Mouse (Mus musculus) forebrain, embryonic 12.5 days (tissue): ENCODE measurements around the gene Tigd2. TPM values are rescaled to one million over a fixed set of nuclear protein-coding genes. Genes with fewer than 3 reads are reported as not detected.
"Not testable (repeated sequence)": the region's sequence is repeated elsewhere in the genome, so short reads cannot be mapped to it uniquely, and the experiment has no call there.

Experiments
- ATAC-seq: fragments of 200-750 bp; cut with Nextera tagmentation; 2 replicates; pipeline ENCODE4 v1.8.0; 2017; ENCODE audit warnings: moderate TSS enrichment; ENCODE audit not compliant: low FRiP score
- H3K27ac ChIP-seq: fragments of 300-500 bp; sonication (generic); 2 replicates; pipeline ENCODE4 v1.5.1; 2016; ENCODE audit warnings: mild to moderate bottlenecking
- H3K27me3 ChIP-seq: fragments of 300-500 bp; sonication (generic); 2 replicates; pipeline ENCODE4 v1.6.1; 2016; ENCODE audit warnings: mild to moderate bottlenecking
- H3K36me3 ChIP-seq: fragments of 300-500 bp; sonication (generic); replicated peaks from 2 replicates; pipeline ENCODE4 v1.6.1; 2016; ENCODE audit warnings: mild to moderate bottlenecking
- H3K4me1 ChIP-seq: fragments of 300-500 bp; sonication (generic); 2 replicates; pipeline ENCODE4 v1.6.1; 2016
- H3K4me2 ChIP-seq: fragments of 300-500 bp; sonication (generic); 2 replicates; pipeline ENCODE4 v1.6.1; 2016; ENCODE audit warnings: mild to moderate bottlenecking, moderate library complexity
- H3K4me3 ChIP-seq: fragments of 300-500 bp; sonication (generic); replicated peaks from 2 replicates; pipeline ENCODE4 v1.5.1; 2016; ENCODE audit warnings: mild to moderate bottlenecking
- H3K9ac ChIP-seq: fragments of 300-500 bp; sonication (generic); 2 replicates; pipeline ENCODE4 v1.6.1; 2016; ENCODE audit warnings: mild to moderate bottlenecking
- H3K9me3 ChIP-seq: fragments of 300-500 bp; sonication (generic); 2 replicates; pipeline ENCODE4 v1.6.1; 2016
- WGBS: fragments of 180-500 bp; shearing (Covaris S2); methylation state at CpG from one replicate; pipeline ENCODE4 v1.1.7; 2016; 5-methylcytosine and 5-hydroxymethylcytosine counted together
- polyA plus RNA-seq: library from polyadenylated mRNA; unstranded; fragments of >200 nt; fragmentation: Nextera tagmentation; extraction: Ambion mirVana; gene quantifications from 2 replicates; pipeline ENCODE4 v1.2.1, GENCODE M21; 2016

The Tigd2 gene
- 9.1 and 9.7 TPM in 2 replicates for polyA plus RNA-seq

GRCm38 (mm10) chr6:59208685-59209298 lies at the start of gene Tigd2:
Gene Tigd2 (plus strand): TSS chr6:59208870.
- no peaks in the 10 kb centered on the region for H3K27me3 ChIP-seq
- H3K4me2 ChIP-seq = peak within 1 kb of the TSS; percentile 67
- no peaks in the 10 kb centered on the region for H3K36me3 ChIP-seq
- H3K9ac ChIP-seq = peak within 1 kb of the TSS; percentile 82
- peak within 1 kb of the TSS; percentile 75 for H3K4me3 ChIP-seq
- no peaks in the 10 kb centered on the region for H3K9me3 ChIP-seq
- H3K4me1 ChIP-seq = peaks cover 7% of the 10 kb centered on the region
- under 1% methylated on average over 61 of the region's 62 CpGs for WGBS
- peak; percentile 98 for ATAC-seq
- H3K27ac ChIP-seq = peak within 1 kb of the TSS; percentile 75

- ATAC-seq = no peak
- 96% methylated on average over 4 of the region's 4 CpGs for WGBS
- Histone ChIP-seq H3K27me3 (no peaks in the 10 kb centered on the region), H3K4me1 (no peaks in the 10 kb centered on the region), H3K4me3 (no peak overlapping the region), H3K36me3 (no peaks in the 10 kb centered on the region), H3K4me2 (no peak overlapping the region), H3K9ac (no peak overlapping the region), H3K27ac (no peak overlapping the region), H3K9me3 (no peaks in the 10 kb centered on the region)
Measured at GRCm38 (mm10) chr6:59161801-59162478, 46.7 kb upstream of the Tigd2 start.

GRCm38 (mm10) chr6:59162887-59163286 lies 45.8 kb upstream of the Tigd2 start:
- Histone ChIP-seq H3K9me3 (no peaks in the 10 kb centered on the region), H3K4me1 (no peaks in the 10 kb centered on the region), H3K4me3 (no peak overlapping the region), H3K4me2 (no peak overlapping the region), H3K27me3 (no peaks in the 10 kb centered on the region), H3K9ac (no peak overlapping the region), H3K27ac (no peak overlapping the region), H3K36me3 (no peaks in the 10 kb centered on the region)
- 85% methylated on average over 2 of the region's 2 CpGs for WGBS
- ATAC-seq = no peak

GRCm38 (mm10) chr6:59163407-59163806 lies 45.3 kb upstream of the Tigd2 start:
- Histone ChIP-seq H3K27me3 (no peaks in the 10 kb centered on the region), H3K27ac (no peak overlapping the region), H3K4me2 (no peak overlapping the region), H3K36me3 (no peaks in the 10 kb centered on the region), H3K9ac (no peak overlapping the region), H3K9me3 (no peaks in the 10 kb centered on the region), H3K4me3 (no peak overlapping the region), H3K4me1 (no peaks in the 10 kb centered on the region)
- WGBS = 87% methylated on average over 3 of the region's 3 CpGs
- ATAC-seq = no peak

- H3K9ac ChIP-seq = no peak overlapping the region
- no peak overlapping the region for H3K27ac ChIP-seq
- H3K36me3 ChIP-seq = no peaks in the 10 kb centered on the region
- no peaks in the 10 kb centered on the region for H3K9me3 ChIP-seq
- no peak overlapping the region for H3K4me2 ChIP-seq
- H3K4me3 ChIP-seq = no peak overlapping the region
- H3K4me1 ChIP-seq = no peaks in the 10 kb centered on the region
- 11% methylated on average over 2 of the region's 2 CpGs for WGBS
- no peaks in the 10 kb centered on the region for H3K27me3 ChIP-seq
- no peak for ATAC-seq
Measured at GRCm38 (mm10) chr6:59168939-59169338, 39.7 kb upstream of the Tigd2 start.

GRCm38 (mm10) chr6:59171230-59171629 lies 37.4 kb upstream of the Tigd2 start:
- no peak overlapping the region for H3K4me2 ChIP-seq
- no peaks in the 10 kb centered on the region for H3K36me3 ChIP-seq
- no peaks in the 10 kb centered on the region for H3K27me3 ChIP-seq
- no peak overlapping the region for H3K4me3 ChIP-seq
- ATAC-seq = no peak
- H3K9me3 ChIP-seq = no peaks in the 10 kb centered on the region
- H3K27ac ChIP-seq = no peak overlapping the region
- no peaks in the 10 kb centered on the region for H3K4me1 ChIP-seq
- WGBS = 96% methylated on average over 3 of the region's 3 CpGs
- no peak overlapping the region for H3K9ac ChIP-seq

- ATAC-seq = no peak
- H3K27ac ChIP-seq = no peak overlapping the region
- H3K36me3 ChIP-seq = no peaks in the 10 kb centered on the region
- no peaks in the 10 kb centered on the region for H3K27me3 ChIP-seq
- no peak overlapping the region for H3K4me3 ChIP-seq
- no peaks in the 10 kb centered on the region for H3K9me3 ChIP-seq
- H3K4me1 ChIP-seq = no peaks in the 10 kb centered on the region
- no peak overlapping the region for H3K4me2 ChIP-seq
- 77% methylated on average over 1 of the region's 1 CpGs for WGBS
- no peak overlapping the region for H3K9ac ChIP-seq
Measured at GRCm38 (mm10) chr6:59173940-59174339, 34.7 kb upstream of the Tigd2 start.

- Histone ChIP-seq H3K9me3 (no peaks in the 10 kb centered on the region), H3K4me2 (no peak overlapping the region), H3K9ac (no peak overlapping the region), H3K27ac (no peak overlapping the region), H3K4me3 (no peak overlapping the region), H3K27me3 (no peaks in the 10 kb centered on the region), H3K4me1 (no peaks in the 10 kb centered on the region), H3K36me3 (no peaks in the 10 kb centered on the region)
- no peak for ATAC-seq
- 95% methylated on average over 3 of the region's 3 CpGs for WGBS
Measured at GRCm38 (mm10) chr6:59178051-59178450, 30.6 kb upstream of the Tigd2 start.

- ATAC-seq = peak; percentile 88
- Histone ChIP-seq H3K9me3 (no peaks in the 10 kb centered on the region), H3K27me3 (no peaks in the 10 kb centered on the region), H3K36me3 (no peaks in the 10 kb centered on the region), H3K9ac (no peak overlapping the region), H3K27ac (no peak overlapping the region), H3K4me1 (no peaks in the 10 kb centered on the region), H3K4me2 (no peak overlapping the region), H3K4me3 (no peak overlapping the region)
- 51% methylated on average over 7 of the region's 7 CpGs for WGBS
Measured at GRCm38 (mm10) chr6:59180376-59180996, 28.2 kb upstream of the Tigd2 start.

- no peaks in the 10 kb centered on the region for H3K27me3 ChIP-seq
- no peak overlapping the region for H3K4me3 ChIP-seq
- no peaks in the 10 kb centered on the region for H3K36me3 ChIP-seq
- no peak for ATAC-seq
- no peak overlapping the region for H3K27ac ChIP-seq
- no peaks in the 10 kb centered on the region for H3K9me3 ChIP-seq
- H3K4me2 ChIP-seq = no peak overlapping the region
- 87% methylated on average over 13 of the region's 13 CpGs for WGBS
- no peaks in the 10 kb centered on the region for H3K4me1 ChIP-seq
- H3K9ac ChIP-seq = no peak overlapping the region
Measured at GRCm38 (mm10) chr6:59185010-59185699, 23.5 kb upstream of the Tigd2 start.

GRCm38 (mm10) chr6:59190006-59190405 lies 18.7 kb upstream of the Tigd2 start:
- Histone ChIP-seq H3K9me3 (no peaks in the 10 kb centered on the region), H3K4me3 (no peak overlapping the region), H3K27me3 (no peaks in the 10 kb centered on the region), H3K36me3 (no peaks in the 10 kb centered on the region), H3K27ac (no peak overlapping the region), H3K4me2 (no peak overlapping the region), H3K4me1 (no peaks in the 10 kb centered on the region), H3K9ac (no peak overlapping the region)
- WGBS = 87% methylated on average over 1 of the region's 1 CpGs
- no peak for ATAC-seq

GRCm38 (mm10) chr6:59194518-59194917 lies 14.2 kb upstream of the Tigd2 start:
- not testable (repeated sequence) for H3K27ac ChIP-seq, H3K4me1 ChIP-seq, ATAC-seq, H3K4me3 ChIP-seq, H3K4me2 ChIP-seq, H3K9me3 ChIP-seq, H3K36me3 ChIP-seq, H3K27me3 ChIP-seq, H3K9ac ChIP-seq
- 83% methylated on average over 3 of the region's 3 CpGs for WGBS
